Mouse (Mus musculus): Measurements from ENCODE around the gene Esp22. TPM values are rescaled to one million over a fixed set of nuclear protein-coding genes. Genes with fewer than 3 reads are reported as not detected.
"Not testable (repeated sequence)": the region's sequence is repeated elsewhere in the genome, so short reads cannot be mapped to it uniquely, and the experiment has no call there.

The Esp22 gene
- not detected for total RNA-seq (2021)
- long read RNA-seq, experiment 1: 0 reads
- long read RNA-seq, experiment 2: 0 reads

- DNase-seq: no peak
Measured at GRCm38 (mm10) chr17:39095034-39095433, at the start of gene Esp22. Gene Esp22 (plus strand): TSS chr17:39095334.

GRCm38 (mm10) chr17:39063641-39064040, 31.5 kb upstream of the Esp22 start:
- DNase-seq: no peak

DNA sequence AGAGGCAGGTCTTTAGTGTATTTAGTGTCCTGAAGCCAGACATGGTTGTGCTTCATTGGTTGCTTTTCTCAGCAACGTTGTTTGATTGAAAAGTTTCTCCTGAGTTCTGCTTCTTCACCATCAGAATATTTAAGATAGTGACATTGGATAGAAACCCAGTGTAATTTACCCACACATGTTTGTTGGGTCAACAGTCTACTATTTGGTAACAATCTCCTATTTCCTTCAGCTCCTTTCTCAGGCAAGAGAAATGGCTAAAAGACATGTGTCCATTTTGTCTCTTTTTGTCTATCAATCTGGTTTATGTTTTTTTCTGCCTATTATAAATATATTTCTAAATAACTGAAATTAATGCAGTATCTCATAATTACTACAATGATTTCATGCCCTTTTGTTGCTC, 18.2 kb upstream of the Esp22 start, which contains the start of gene Esp23:
Gene Esp23 (minus strand): TSS at position 101 of the 400 bp plus-strand sequence.
- DNase-seq: no peak

GRCm38 (mm10) chr17:39107126-39107525, 12.0 kb downstream of the Esp22 start:
- not testable (repeated sequence) for DNase-seq

DNA sequence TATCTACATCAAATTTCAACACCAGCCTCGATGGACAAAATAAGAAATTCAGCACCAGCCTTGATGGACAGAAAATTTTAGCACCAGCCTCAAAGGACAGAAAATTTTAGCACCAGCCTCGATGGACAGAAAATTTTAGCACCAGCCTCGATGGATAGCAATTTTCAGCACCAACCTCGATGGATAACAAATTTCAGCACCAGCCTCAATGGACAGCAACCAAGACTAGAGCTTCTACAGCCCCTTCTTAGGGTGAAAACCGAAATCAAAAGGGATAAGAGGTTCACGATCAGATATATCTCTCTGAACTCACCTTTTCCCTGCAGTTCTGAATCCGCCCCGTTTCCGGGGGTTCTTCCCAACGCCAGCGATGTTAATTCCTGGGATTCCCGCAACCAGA, 34.0 kb downstream of the Esp22 start:
- DNase-seq: not testable (repeated sequence)

Other genes with a start within 250 kb of the Esp22 start
- gene Esp24, start 58.6 kb upstream of the Esp22 start, total RNA-seq (2021): not detected
- gene Gm21903, start 52.0 kb upstream of the Esp22 start, total RNA-seq (2021): not detected
- not detected for gene Esp23, start 18.3 kb upstream of the Esp22 start, total RNA-seq (2021)

Measured in adrenal gland, postnatal 10 days (tissue).